Mouse (Mus musculus): Measurements from ENCODE around the gene Crat.

Gene Crat

GRCm38 (mm10) chr2:30377721-30378120 is 37.9 kb downstream of the Crat start:
- no peak for DNase-seq (ENCODE audit: low read depth, low spot score)

DNA sequence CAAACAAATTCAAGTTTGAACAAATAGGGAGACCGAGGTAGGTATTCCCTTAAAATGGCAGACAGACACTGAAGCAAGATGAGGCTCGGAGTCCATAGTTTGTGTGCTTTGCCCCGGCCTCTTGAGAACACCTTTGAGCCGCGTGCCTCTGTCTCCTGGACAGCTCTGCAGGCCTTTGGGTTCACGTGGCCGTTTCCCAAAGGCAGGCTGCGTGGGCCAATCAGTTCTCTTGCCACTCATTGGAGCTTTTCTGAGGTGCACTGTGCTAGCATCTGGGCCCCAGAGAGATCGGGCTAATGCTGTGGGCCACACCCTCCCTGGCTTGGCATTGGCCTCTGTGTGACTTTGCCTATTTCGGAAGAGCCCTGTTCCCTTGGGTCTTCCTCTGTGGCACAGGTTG is 39.7 kb downstream of the Crat start:
- no peak for DNase-seq (ENCODE audit: low read depth, low spot score)

- DNase-seq (ENCODE audit: low read depth, low spot score): no peak
Measured at GRCm38 (mm10) chr2:30372726-30373125, 42.9 kb downstream of the Crat start.

- DNase-seq (ENCODE audit: low read depth, low spot score): no peak
Measured at GRCm38 (mm10) chr2:30371544-30371943, 44.1 kb downstream of the Crat start.

DNA sequence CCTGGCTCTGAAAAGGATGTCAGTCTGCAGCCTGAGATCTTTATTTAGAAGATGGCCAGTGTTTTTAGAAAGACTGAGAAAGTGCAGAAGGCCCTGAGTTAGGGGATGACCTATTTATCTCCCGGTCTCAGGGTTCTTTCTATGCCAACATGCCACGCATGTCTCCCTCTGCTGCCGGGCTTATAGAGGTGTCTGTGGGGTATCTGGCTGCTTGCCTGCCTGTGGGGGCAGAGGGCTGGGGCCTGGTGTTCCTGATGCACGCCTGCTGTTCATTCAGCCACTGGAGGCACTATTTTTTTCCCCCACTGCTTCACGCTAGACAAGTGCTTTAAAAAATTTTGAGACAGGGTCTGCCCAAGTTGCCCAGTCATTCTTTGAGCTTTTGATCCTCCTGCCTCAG is 49.4 kb downstream of the Crat start:
- no peak for DNase-seq (ENCODE audit: low read depth, low spot score)

- no peak for DNase-seq (ENCODE audit: low read depth, low spot score)
Measured at GRCm38 (mm10) chr2:30365281-30366069, 50.1 kb downstream of the Crat start.

DNA sequence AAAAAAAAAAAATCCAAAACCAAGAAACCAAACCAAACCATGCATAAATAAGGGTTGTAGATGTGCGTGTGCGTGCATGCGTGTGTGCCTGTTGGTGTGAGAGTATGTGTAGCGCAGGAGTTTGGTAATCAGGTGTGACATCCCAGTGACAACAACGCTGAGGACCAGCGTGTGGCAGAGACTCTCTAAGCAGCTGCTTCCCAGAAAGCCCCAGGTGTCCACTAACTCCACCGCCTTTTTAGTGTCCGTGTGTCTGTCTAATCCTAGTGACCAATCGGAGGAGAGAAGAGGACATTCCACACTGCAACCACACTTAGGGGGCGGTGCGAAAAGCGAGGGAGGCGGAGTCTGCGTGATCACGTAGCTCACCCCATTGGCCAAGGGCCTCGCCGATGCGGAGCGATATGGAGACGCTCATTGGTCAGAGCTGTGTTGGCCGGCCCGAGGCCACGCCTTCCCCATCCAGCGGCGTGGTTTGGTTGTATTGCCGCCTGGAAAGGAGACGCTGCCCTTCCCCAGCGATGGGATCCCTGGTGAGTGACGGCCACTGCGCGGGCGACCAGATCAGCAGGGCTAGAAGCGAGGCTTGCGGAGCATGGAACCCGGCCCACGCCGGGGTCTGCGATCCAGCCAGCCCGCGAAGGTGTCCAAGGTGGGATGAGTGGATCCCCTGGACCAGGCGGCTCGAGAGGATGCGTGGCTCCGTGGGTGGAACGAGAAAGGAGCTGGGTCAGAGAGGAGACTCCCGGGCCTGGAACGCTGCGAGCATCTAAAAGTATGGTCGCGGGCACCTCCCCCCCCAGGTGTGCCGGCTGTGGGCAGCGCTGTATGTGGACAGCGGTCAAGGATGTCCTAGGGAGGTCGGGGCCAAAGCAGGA is 51.6 kb downstream of the Crat start, which contains the start of gene Miga2:
Miga2 (plus strand) TSS at position 461 of the 878 bp plus-strand sequence.
- DNase-seq (ENCODE audit: low read depth, low spot score): peak; percentile 100

DNA sequence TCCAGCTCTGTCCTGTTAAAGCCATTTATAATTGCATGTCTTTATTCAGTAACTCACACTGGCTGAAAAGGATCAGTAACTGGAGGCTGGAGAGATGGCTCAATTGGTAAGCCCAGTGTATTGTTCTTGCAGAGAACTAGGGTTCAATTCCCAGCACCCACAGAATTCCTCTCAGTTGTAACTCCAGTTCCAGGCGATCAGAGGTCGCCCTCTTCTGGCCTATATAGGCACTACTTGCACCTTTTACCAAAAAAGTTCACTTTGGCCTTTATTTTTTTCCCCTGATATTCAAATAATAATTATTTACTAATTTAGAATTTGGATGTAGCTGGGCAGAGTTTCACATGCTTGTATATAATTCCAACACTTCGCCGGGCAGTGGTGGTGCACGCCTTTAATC is 52.7 kb downstream of the Crat start:
- DNase-seq (ENCODE audit: low read depth, low spot score): no peak

- DNase-seq (ENCODE audit: low read depth, low spot score): no peak
Measured at GRCm38 (mm10) chr2:30360626-30361025, 55.0 kb downstream of the Crat start.

DNA sequence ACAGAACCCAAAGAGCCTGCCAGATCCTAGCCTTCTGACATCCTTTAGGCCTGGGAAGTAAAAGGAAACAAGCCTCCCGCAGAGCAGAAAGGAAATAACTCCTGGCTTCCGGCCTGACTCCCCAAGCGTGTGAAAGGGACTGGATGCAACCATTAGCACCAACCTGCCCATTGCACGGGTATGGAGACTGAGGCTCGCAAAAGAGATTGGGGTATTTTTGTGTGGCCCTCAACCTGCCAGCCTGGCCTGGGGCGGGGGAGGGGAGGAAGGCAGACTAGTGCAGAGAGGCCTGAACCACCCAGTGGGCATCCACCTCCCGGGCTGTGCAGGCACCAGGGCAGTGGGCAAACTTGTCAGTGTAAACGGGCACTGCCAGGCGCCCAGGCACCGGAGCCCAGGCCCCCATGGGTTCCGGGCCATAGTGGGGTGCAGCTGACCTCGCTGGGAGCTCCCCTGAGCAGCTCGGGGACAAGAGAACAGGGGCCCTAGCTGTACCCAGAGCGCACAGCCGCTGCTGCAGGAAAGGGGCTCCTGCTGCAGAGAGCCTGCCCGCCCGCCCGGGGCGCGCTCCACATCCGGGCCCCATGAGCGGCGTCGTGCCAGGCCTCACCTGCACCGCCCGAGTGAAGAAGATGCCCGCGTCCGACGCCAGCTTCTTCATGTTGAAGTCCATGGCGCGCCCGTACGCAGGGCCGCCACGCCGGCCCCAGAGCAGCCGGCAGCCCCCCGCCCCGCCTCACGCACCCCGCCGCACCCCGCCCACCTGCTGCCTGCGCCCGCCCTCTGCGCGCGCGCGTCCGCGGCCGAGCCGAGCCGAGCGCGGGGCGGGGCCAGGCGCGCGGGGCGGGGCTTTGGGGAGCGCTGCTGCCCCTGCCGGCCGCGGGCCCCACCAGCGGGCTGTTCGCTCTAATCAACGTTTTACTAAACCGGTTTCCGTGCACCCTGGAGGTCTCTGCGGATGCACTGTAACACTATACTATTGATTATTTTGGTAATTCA is 56.8 kb downstream of the Crat start, which contains the start of gene Sh3glb2:
Sh3glb2 (minus strand) TSS at position 805 of the 999 bp plus-strand sequence.
- peak; percentile 90 for DNase-seq (ENCODE audit: low read depth, low spot score)

GRCm38 (mm10) chr2:30357552-30358510 is 57.8 kb downstream of the Crat start:
- peak; percentile 78 for DNase-seq (ENCODE audit: low read depth, low spot score)

- no peak for DNase-seq (ENCODE audit: low read depth, low spot score)
Measured at GRCm38 (mm10) chr2:30356906-30357305, 58.7 kb downstream of the Crat start.

DNA sequence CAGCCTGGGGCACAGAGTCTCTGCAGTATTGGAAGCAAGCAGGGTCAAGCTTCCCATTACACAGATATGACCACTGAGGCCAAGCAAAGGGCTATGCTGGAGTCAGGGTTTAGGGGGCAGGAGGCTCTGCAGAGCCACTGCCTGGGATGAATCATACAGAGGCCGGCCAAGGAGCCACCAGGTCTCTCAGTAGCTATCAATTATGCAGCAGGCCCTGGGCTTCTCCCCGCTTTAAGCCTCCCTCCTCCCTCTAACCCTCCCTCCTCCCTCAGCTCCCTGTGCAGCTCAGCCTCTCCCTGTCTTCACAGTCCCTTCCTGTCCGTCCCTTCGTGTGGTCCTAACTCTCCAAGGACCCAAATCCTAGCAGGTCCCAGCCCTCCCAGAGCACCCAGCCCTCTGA is 59.3 kb downstream of the Crat start:
- peak; percentile 61 for DNase-seq (ENCODE audit: low read depth, low spot score)

DNA sequence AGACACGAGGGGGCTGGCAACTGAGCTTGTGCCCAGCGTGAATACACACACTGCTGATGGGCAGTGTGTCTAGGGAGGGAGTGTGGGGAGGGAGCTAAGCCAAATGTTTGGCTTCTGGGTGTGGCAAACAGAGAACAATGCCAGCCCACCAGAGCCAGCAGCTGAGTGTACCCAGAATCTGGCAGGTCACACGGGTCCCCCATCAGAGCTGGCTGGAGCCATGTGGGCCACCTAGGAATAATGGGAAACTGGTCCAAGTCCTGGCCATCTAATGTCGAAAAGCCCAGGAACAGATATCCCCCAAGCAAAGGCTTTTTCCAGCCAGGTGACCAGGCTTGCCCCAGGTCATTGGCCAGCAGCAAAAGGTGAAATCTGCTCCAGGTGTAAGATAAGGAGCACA is 59.8 kb downstream of the Crat start:
- peak; percentile 86 for DNase-seq (ENCODE audit: low read depth, low spot score)

- no peak for DNase-seq (ENCODE audit: low read depth, low spot score)
Measured at GRCm38 (mm10) chr2:30351149-30351548, 64.5 kb downstream of the Crat start.

All from brain, adult 2 months (tissue).